Mouse (Mus musculus) heart, adult 2 months (tissue): ENCODE results near the gene Col2a1. TPM values are rescaled to one million over a fixed set of nuclear protein-coding genes. Genes with fewer than 3 reads are reported as not detected.

ENCODE experiments used
- DNase-seq, 2 experiments: peaks; one replicate each; pipeline ENCODE4 v3.0.0; 2021
- H3K27ac ChIP-seq: fragments of 200-600 bp; 2 replicates; pipeline ENCODE4 v1.8.1; 2022
- H3K27me3 ChIP-seq: fragments of 200-500 bp; 2 replicates; pipeline ENCODE4 v1.6.1; 2012; ENCODE audit warnings: mild to moderate bottlenecking, low read length, inconsistent platforms, mixed read lengths; ENCODE audit not compliant: control insufficient read depth, insufficient read depth
- H3K36me3 ChIP-seq: fragments of 200-500 bp; 2 replicates; pipeline ENCODE4 v1.6.1; 2012; ENCODE audit warnings: low read length, inconsistent platforms; ENCODE audit not compliant: control insufficient read depth, insufficient read depth
- H3K4me1 ChIP-seq: fragments of 200-500 bp; 2 replicates; pipeline ENCODE4 v1.6.1; 2011; ENCODE audit warnings: low read length; ENCODE audit not compliant: control insufficient read depth, insufficient read depth
- H3K4me3 ChIP-seq: fragments of 200-600 bp; 2 replicates; pipeline ENCODE4 v1.8.1; 2022
- H3K79me2 ChIP-seq: fragments of 200-500 bp; replicated peaks from 2 replicates; pipeline ENCODE4 v1.6.1; 2012; ENCODE audit warnings: mild to moderate bottlenecking, inconsistent platforms, low read length, moderate library complexity, mixed read lengths; ENCODE audit not compliant: control insufficient read depth, insufficient read depth
- H3K9ac ChIP-seq: fragments of 200-500 bp; 2 replicates; pipeline ENCODE4 v1.6.1; 2012; ENCODE audit warnings: low read depth, mild to moderate bottlenecking, control low read depth, inconsistent platforms, low read length, mixed read lengths
- CTCF ChIP-seq: fragments of 200-600 bp; IDR thresholded peaks from 2 replicates; pipeline ENCODE4 v1.8.1; 2022; ENCODE audit warnings: antibody characterized with exemption, mild to moderate bottlenecking, moderate library complexity
- EP300 ChIP-seq: fragments of 200-500 bp; IDR thresholded peaks from 2 replicates; pipeline ENCODE4 v1.6.1; 2011; ENCODE audit warnings: low read depth, low read length, control low read depth; ENCODE audit not compliant: insufficient read depth
- POLR2A ChIP-seq: fragments of 200-500 bp; IDR thresholded peaks from 2 replicates; pipeline ENCODE4 v1.6.1; 2011; ENCODE audit warnings: mild to moderate bottlenecking, low read depth, low read length, control low read depth; ENCODE audit not compliant: insufficient read depth
- WGBS: fragments of 180-500 bp; shearing (Covaris S2); methylation state at CpG from one replicate; pipeline ENCODE4 v1.1.7; 2018; 5-methylcytosine and 5-hydroxymethylcytosine counted together
- intact Hi-C: fragments of 180-260 bp; cut with DNase I; formaldehyde crosslinking; loops from one replicate; pipeline ENCODE4 v1.15.1; 2025
- polyA plus RNA-seq: library from polyadenylated mRNA; depleted of rRNA; stranded (reverse); fragments of >200 nt; gene quantifications from 2 replicates; pipeline ENCODE4 v1.2.3, GENCODE M21; 2012
- total RNA-seq, 2 experiments: library from RNA; stranded (reverse); gene quantifications; 2 replicates each; pipeline ENCODE4 v1.2.3; 2021

The Col2a1 gene
- total and polyA plus RNA-seq, 3 experiments: 0.27 to 0.61 (median 0.37) TPM

- Histone ChIP-seq H3K9ac (no peak overlapping the region), H3K4me1 (no peaks in the 10 kb centered on the region), H3K79me2 (no peaks in the 10 kb centered on the region), H3K36me3 (no peaks in the 10 kb centered on the region), H3K27ac (no peak overlapping the region), H3K27me3 (no peaks in the 10 kb centered on the region), H3K4me3 (no peak overlapping the region)
- no peak for TF ChIP-seq EP300
- WGBS: 76% methylated on average over 6 of the region's 6 CpGs
- no peak for DNase-seq
- intact Hi-C loops: no loop called here
These were observed 8.3 kb upstream of the Col2a1 start for GRCm38 (mm10) chr15:98012810-98013209.

- no peak overlapping the region for H3K4me3 ChIP-seq
- no peak for DNase-seq
- H3K27ac ChIP-seq: no peak overlapping the region
- H3K9ac ChIP-seq: no peak overlapping the region
- TF ChIP-seq POLR2A (no peak), EP300 (no peak), CTCF (no peak)
- H3K27me3 ChIP-seq: peaks cover 28% of the 10 kb centered on the region
- intact Hi-C loops: no loop called here
- H3K79me2 ChIP-seq: no peaks in the 10 kb centered on the region
- peaks cover 5% of the 10 kb centered on the region for H3K4me1 ChIP-seq
- WGBS: 23% methylated on average over 11 of the region's 11 CpGs
- no peaks in the 10 kb centered on the region for H3K36me3 ChIP-seq
These were observed 686 bp upstream of the Col2a1 start for GRCm38 (mm10) chr15:98005181-98005580.

GRCm38 (mm10) chr15:98004740-98005159, 255 bp upstream of the Col2a1 start:
- no peaks in the 10 kb centered on the region for H3K79me2 ChIP-seq
- TF ChIP-seq EP300 (no peak), CTCF (no peak), POLR2A (no peak)
- H3K4me1 ChIP-seq: peaks cover 5% of the 10 kb centered on the region
- no peak overlapping the region for H3K4me3 ChIP-seq
- DNase-seq: no peak
- no peaks in the 10 kb centered on the region for H3K36me3 ChIP-seq
- H3K27me3 ChIP-seq: peaks cover 29% of the 10 kb centered on the region
- no peak overlapping the region for H3K9ac ChIP-seq
- 11% methylated on average over 18 of the region's 19 CpGs for WGBS
- intact Hi-C loops: no loop called here
- H3K27ac ChIP-seq: no peak overlapping the region

- Histone ChIP-seq H3K27ac (no peak overlapping the region), H3K9ac (no peak overlapping the region), H3K36me3 (no peaks in the 10 kb centered on the region), H3K4me3 (no peak overlapping the region), H3K79me2 (no peaks in the 10 kb centered on the region), H3K27me3 (peaks cover 32% of the 10 kb centered on the region), H3K4me1 (peaks cover 5% of the 10 kb centered on the region)
- intact Hi-C loops: no loop called here
- DNase-seq: no peak
- TF ChIP-seq POLR2A (no peak), EP300 (no peak), CTCF (no peak)
- 2% methylated on average over 42 of the region's 42 CpGs for WGBS
These were observed 1.3 kb downstream of the Col2a1 start for GRCm38 (mm10) chr15:98002991-98003821.

- H3K4me1 ChIP-seq: peaks cover 5% of the 10 kb centered on the region
- DNase-seq: no peak
- no peak for TF ChIP-seq EP300
- no peak for TF ChIP-seq POLR2A
- no peak for TF ChIP-seq CTCF
- no peaks in the 10 kb centered on the region for H3K36me3 ChIP-seq
- intact Hi-C loops: no loop called here
- H3K9ac ChIP-seq: no peak overlapping the region
- H3K79me2 ChIP-seq: no peaks in the 10 kb centered on the region
- peaks cover 32% of the 10 kb centered on the region for H3K27me3 ChIP-seq
- peak overlapping the region; percentile 7 for H3K4me3 ChIP-seq
- 1% methylated on average over 42 of the region's 42 CpGs for WGBS
- H3K27ac ChIP-seq: no peak overlapping the region
These were observed 2.1 kb downstream of the Col2a1 start for GRCm38 (mm10) chr15:98002113-98002990.
